ENCODE assay signal across 28 mouse cellular contexts in the genomic region with DNA sequence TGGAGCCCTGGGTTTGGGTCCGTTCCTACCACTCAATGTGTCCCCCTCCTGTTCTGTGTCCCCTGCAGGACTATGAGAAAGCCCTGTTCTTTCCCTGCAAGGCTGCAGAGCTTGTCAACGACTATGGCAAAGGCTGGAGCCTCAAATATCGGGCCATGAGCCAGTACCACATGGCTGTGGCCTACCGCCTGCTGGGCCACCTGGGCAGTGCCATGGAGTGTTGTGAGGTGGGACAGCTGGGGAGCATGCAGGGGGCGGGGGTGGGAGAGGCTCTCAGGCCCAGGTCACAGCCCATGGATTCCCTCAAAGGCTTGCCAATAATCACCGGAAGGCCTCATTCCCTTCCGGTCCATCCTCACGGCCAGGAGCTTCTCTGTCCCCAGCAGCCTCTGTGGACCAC. TPM values are rescaled to one million over a fixed set of nuclear protein-coding genes. Genes with fewer than 3 reads are reported as not detected.
DNase-seq lines count a peak whose midpoint lies in the region; ATAC-seq lines count a peak whose summit lies in the region.
"Had no signal": no experiment of that assay in that cellular context is flagged by ENCODE, and none has a peak within 500 bp of the region (broad histone marks: within the 10 kb centered on the region; RNA-seq: fewer than 3 reads in every experiment).

No protein-coding gene starts in this region.

- H3K4me3 ChIP-seq in forebrain, embryonic 10.5 days, result no peak overlapping the region
- no peak overlapping the region for H3K4me3 ChIP-seq in forebrain, embryonic 14.5 days (ENCODE audit: low read depth, low read length)
- no peak overlapping the region for H3K4me3 ChIP-seq in liver, embryonic 12.5 days
- H3K4me3 ChIP-seq: forebrain, embryonic 13.5 days; gastrocnemius, adult 2 months; heart, embryonic 12.5 days; heart, embryonic 15.5 days had no signal

- no peak for ATAC-seq in forebrain, embryonic 14.5 days
- no peak for ATAC-seq in liver, embryonic 12.5 days
- ATAC-seq: forebrain, embryonic 13.5 days; forebrain, postnatal 0 days; hindbrain, postnatal 0 days; intestine, embryonic 16.5 days; Patski had no signal

- no peaks in the 10 kb centered on the region for H3K36me3 ChIP-seq in forebrain, embryonic 10.5 days (replicated peaks)
- no peaks in the 10 kb centered on the region for H3K36me3 ChIP-seq in forebrain, embryonic 14.5 days (ENCODE audit: control insufficient read depth, insufficient read depth, low read length)
- H3K36me3 ChIP-seq in liver, embryonic 12.5 days, result no peaks in the 10 kb centered on the region
- H3K36me3 ChIP-seq: G1E; heart, embryonic 12.5 days; heart, embryonic 15.5 days had no signal

- WGBS in forebrain, embryonic 10.5 days, result 79% methylated on average over 8 of the region's 8 CpGs
- WGBS in forebrain, embryonic 14.5 days, result 58% methylated on average over 8 of the region's 8 CpGs
- WGBS in liver, embryonic 12.5 days (ENCODE audit: insufficient replicate concordance), result 71% methylated on average over 8 of the region's 8 CpGs

- H3K9ac ChIP-seq in forebrain, embryonic 14.5 days (ENCODE audit: low read length), result no peak overlapping the region
- H3K9ac ChIP-seq in liver, embryonic 12.5 days, result no peak overlapping the region
- H3K9ac ChIP-seq: forebrain, embryonic 13.5 days; forebrain, postnatal 0 days; heart, embryonic 12.5 days; heart, embryonic 15.5 days; hindbrain, embryonic 14.5 days had no signal

- peak overlapping the region; percentile 76 for H3K27ac ChIP-seq in forebrain, embryonic 10.5 days
- H3K27ac ChIP-seq in forebrain, embryonic 14.5 days (ENCODE audit: low read depth, low read length), result no peak overlapping the region
- 0 out of 2 replicates have a peak overlapping the region, but pooled peaks have one; percentile 1 for H3K27ac ChIP-seq in liver, embryonic 12.5 days
- H3K27ac ChIP-seq: forebrain, embryonic 13.5 days; gastrocnemius, adult 2 months; heart, embryonic 15.5 days; hindbrain, embryonic 14.5 days; hindbrain, postnatal 0 days had no signal

- H3K4me1 ChIP-seq in forebrain, embryonic 10.5 days, result peaks cover 31% of the 10 kb centered on the region
- H3K4me1 ChIP-seq in forebrain, embryonic 14.5 days (ENCODE audit: control insufficient read depth, insufficient read depth, low read length), result no peaks in the 10 kb centered on the region
- H3K4me1 ChIP-seq in liver, embryonic 12.5 days, result peaks cover 39% of the 10 kb centered on the region
- H3K4me1 ChIP-seq: forebrain, embryonic 13.5 days had no signal

- DNase-seq in cerebellum, adult 11-12 months, result peak; percentile 37
- DNase-seq in cerebellum, postnatal 4 days (ENCODE audit: low spot score in 2 of 2), result no peak
- DNase-seq in forebrain, embryonic 10.5 days (ENCODE audit: extremely low spot score, low spot score), result no peak
- no peak for DNase-seq in forebrain, embryonic 14.5 days (ENCODE audit: low spot score)
- DNase-seq in liver, result no peak
- DNase-seq: adrenal gland, postnatal 10 days; adrenal gland, postnatal 36 days; B cell, adult 2 months; cerebellum, adult 11 months; cerebellum, adult 9-10 months; cerebellum, postnatal 36 days; forebrain, postnatal 0 days; gastrocnemius, adult 2 months; gastrocnemius, postnatal 14 days; heart, adult 11 months; heart, postnatal 14 days; heart, postnatal 4 days; kidney, adult 18-20 months had no signal

- H3K27me3 ChIP-seq in forebrain, embryonic 10.5 days (ENCODE audit: poor library complexity, severe bottlenecking), result no peaks in the 10 kb centered on the region
- H3K27me3 ChIP-seq in forebrain, embryonic 14.5 days (replicated peaks; ENCODE audit: control insufficient read depth, insufficient read depth, low read length), result no peaks in the 10 kb centered on the region
- H3K27me3 ChIP-seq in liver, embryonic 12.5 days (replicated peaks), result no peaks in the 10 kb centered on the region
- H3K27me3 ChIP-seq: CH12.LX; forebrain, embryonic 13.5 days; heart, embryonic 12.5 days; heart, embryonic 15.5 days; Patski had no signal

- H3K4me2 ChIP-seq in forebrain, embryonic 14.5 days (ENCODE audit: low read length), result no peak overlapping the region
- no peak overlapping the region for H3K4me2 ChIP-seq in liver, embryonic 12.5 days
- H3K4me2 ChIP-seq: forebrain, embryonic 13.5 days; heart, embryonic 12.5 days; heart, embryonic 15.5 days; hindbrain, embryonic 14.5 days had no signal

- no peaks in the 10 kb centered on the region for H3K9me3 ChIP-seq in forebrain, embryonic 10.5 days
- H3K9me3 ChIP-seq in forebrain, embryonic 14.5 days (replicated peaks; ENCODE audit: control insufficient read depth, low read length), result no peaks in the 10 kb centered on the region
- H3K9me3 ChIP-seq in liver, embryonic 12.5 days (replicated peaks), result no peaks in the 10 kb centered on the region
- H3K9me3 ChIP-seq: forebrain, embryonic 13.5 days; G1E; heart, embryonic 12.5 days; heart, embryonic 15.5 days had no signal

RNA-seq across cellular contexts. Expression of gene Rapsn, which starts 6.4 kb away (rescaled TPM):
- 4.9 and 5.2 TPM in 2 replicates for polyA plus RNA-seq in forebrain, embryonic 10.5 days (2016; fragmentation: Nextera tagmentation; extraction: Ambion mirVana)
- polyA plus RNA-seq in forebrain, embryonic 14.5 days (2014; fragmentation: Nextera tagmentation; extraction: Ambion mirVana), result 0.95 and 1.2 TPM in 2 replicates
- polyA plus RNA-seq in liver, embryonic 12.5 days (2016; fragmentation: Nextera tagmentation; extraction: Ambion mirVana), result 0.57 and 0.94 TPM in 2 replicates

RNA-seq across cellular contexts. Expression of gene Psmc3, which starts 12.0 kb away (rescaled TPM):
- 361 TPM in 2 replicates for polyA plus RNA-seq in forebrain, embryonic 10.5 days (2016; fragmentation: Nextera tagmentation; extraction: Ambion mirVana)
- 298 and 304 TPM in 2 replicates for polyA plus RNA-seq in forebrain, embryonic 14.5 days (2014; fragmentation: Nextera tagmentation; extraction: Ambion mirVana)
- polyA plus RNA-seq in liver, embryonic 12.5 days (2016; fragmentation: Nextera tagmentation; extraction: Ambion mirVana), result 220 and 223 TPM in 2 replicates

RNA-seq across cellular contexts. Expression of gene Slc39a13, which starts 28.4 kb away (rescaled TPM):
- polyA plus RNA-seq in forebrain, embryonic 10.5 days (2016; fragmentation: Nextera tagmentation; extraction: Ambion mirVana), result 17.8 and 17.9 TPM in 2 replicates
- polyA plus RNA-seq in forebrain, embryonic 14.5 days (2014; fragmentation: Nextera tagmentation; extraction: Ambion mirVana), result 16.1 and 18.0 TPM in 2 replicates
- 15.1 and 15.3 TPM in 2 replicates for polyA plus RNA-seq in liver, embryonic 12.5 days (2016; fragmentation: Nextera tagmentation; extraction: Ambion mirVana)

RNA-seq across cellular contexts. Expression of gene Spi1, which starts 40.4 kb away (rescaled TPM):
- 2.8 and 3.1 TPM in 2 replicates for polyA plus RNA-seq in forebrain, embryonic 10.5 days (2016; fragmentation: Nextera tagmentation; extraction: Ambion mirVana)
- 2.4 and 2.9 TPM in 2 replicates for polyA plus RNA-seq in forebrain, embryonic 14.5 days (2014; fragmentation: Nextera tagmentation; extraction: Ambion mirVana)
- 16.8 and 18.5 TPM in 2 replicates for polyA plus RNA-seq in liver, embryonic 12.5 days (2016; fragmentation: Nextera tagmentation; extraction: Ambion mirVana)
